Comparison of ENCODE assay signal across 22 mouse cellular contexts in the genomic region with DNA sequence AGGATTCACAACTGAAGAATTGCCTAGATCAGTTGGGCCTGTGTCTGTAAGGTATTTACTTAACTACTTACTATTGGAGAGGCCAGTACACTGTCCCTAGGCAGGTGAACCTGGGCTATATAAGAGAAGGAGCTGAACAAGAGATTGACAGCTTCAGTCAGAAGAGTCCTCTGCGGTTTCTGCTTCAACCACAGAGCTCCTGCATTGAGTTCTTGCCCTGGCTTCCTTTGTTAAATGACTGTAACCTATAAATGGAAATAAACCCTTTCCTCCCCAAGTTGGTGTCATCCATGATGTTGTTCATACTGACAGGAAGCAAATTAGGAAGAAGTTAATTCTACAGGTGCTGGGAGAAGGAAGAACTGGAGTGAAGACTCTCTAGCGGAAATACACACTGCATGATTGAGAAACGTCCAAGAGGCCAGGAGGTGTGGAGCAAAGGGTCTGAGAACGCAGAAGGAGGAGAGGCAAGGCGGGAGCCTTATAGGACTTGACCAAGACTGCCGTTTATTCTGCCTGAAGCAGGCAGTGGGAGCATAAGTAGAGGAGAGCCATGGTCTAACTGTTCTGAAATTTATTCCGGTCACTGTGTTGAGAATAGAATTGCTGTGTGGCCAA. TPM values are rescaled to one million over a fixed set of nuclear protein-coding genes. Genes with fewer than 3 reads are reported as not detected.
DNase-seq lines count a peak whose midpoint lies in the region; ATAC-seq and TF ChIP-seq lines count a peak whose summit lies in the region.
"Had no signal": no experiment of that assay in that cellular context is flagged by ENCODE, and none has a peak within 500 bp of the region (broad histone marks: within the 10 kb centered on the region; RNA-seq: fewer than 3 reads in every experiment).

No protein-coding gene starts in this region.

- H3K4me1 ChIP-seq in forebrain, postnatal 0 days (ENCODE audit: insufficient read depth): no peaks in the 10 kb centered on the region
- H3K4me1 ChIP-seq: embryonic facial prominence, embryonic 12.5 days; forebrain, embryonic 13.5 days; heart, embryonic 12.5 days; hindbrain, embryonic 15.5 days; kidney, embryonic 15.5 days had no signal

- H3K4me3 ChIP-seq in forebrain, postnatal 0 days (ENCODE audit: low read depth, low read length): no peak overlapping the region
- H3K4me3 ChIP-seq: embryonic facial prominence, embryonic 12.5 days; erythroblast, embryonic 14.5 days; forebrain, embryonic 13.5 days; heart, embryonic 12.5 days; hindbrain, embryonic 15.5 days; kidney, embryonic 15.5 days had no signal

- no peaks in the 10 kb centered on the region for H3K27me3 ChIP-seq in forebrain, postnatal 0 days (ENCODE audit: insufficient read depth, low read length)
- H3K27me3 ChIP-seq: CH12.LX; embryonic facial prominence, embryonic 12.5 days; forebrain, embryonic 13.5 days; heart, embryonic 12.5 days; hindbrain, embryonic 15.5 days; kidney, embryonic 15.5 days had no signal

- H3K9ac ChIP-seq in forebrain, postnatal 0 days: no peak overlapping the region
- H3K9ac ChIP-seq: embryonic facial prominence, embryonic 12.5 days; forebrain, embryonic 13.5 days; heart, embryonic 12.5 days; hindbrain, embryonic 15.5 days; kidney, embryonic 15.5 days had no signal

- no peak overlapping the region for H3K27ac ChIP-seq in forebrain, postnatal 0 days (ENCODE audit: low read depth, low read length)
- H3K27ac ChIP-seq: embryonic facial prominence, embryonic 12.5 days; forebrain, embryonic 13.5 days; hindbrain, embryonic 15.5 days; kidney, embryonic 15.5 days had no signal

- no peaks in the 10 kb centered on the region for H3K36me3 ChIP-seq in forebrain, postnatal 0 days (ENCODE audit: insufficient read depth)
- H3K36me3 ChIP-seq: embryonic facial prominence, embryonic 12.5 days; heart, embryonic 12.5 days; hindbrain, embryonic 15.5 days; kidney, embryonic 15.5 days had no signal

- TF ChIP-seq CTCF in forebrain, postnatal 0 days (IDR thresholded peaks at IDR 0.05; ENCODE audit: low read depth): no peak

- H3K4me2 ChIP-seq in forebrain, postnatal 0 days (ENCODE audit: low read depth): no peak overlapping the region
- H3K4me2 ChIP-seq: embryonic facial prominence, embryonic 12.5 days; forebrain, embryonic 13.5 days; heart, embryonic 12.5 days; hindbrain, embryonic 15.5 days; kidney, embryonic 15.5 days had no signal

- no peaks in the 10 kb centered on the region for H3K9me3 ChIP-seq in forebrain, postnatal 0 days (ENCODE audit: low read length)
- H3K9me3 ChIP-seq: embryonic facial prominence, embryonic 12.5 days; forebrain, embryonic 13.5 days; heart, embryonic 12.5 days; hindbrain, embryonic 15.5 days; kidney, embryonic 15.5 days had no signal

- 86% methylated on average over 7 of the region's 7 CpGs for WGBS in forebrain, postnatal 0 days

- DNase-seq in frontal cortex, adult 2 months (ENCODE audit: extremely low spot score in 1 of 2, low spot score in 1 of 2): no peak
- DNase-seq in thymus, postnatal 14 days: peak; percentile 65
- DNase-seq in forebrain, postnatal 0 days: no peak
- DNase-seq in kidney, postnatal 14 days: no peak
- DNase-seq in adrenal gland, postnatal 10 days: no peak
- DNase-seq: cerebellum, adult 8-10 months; heart, postnatal 14 days; layer of hippocampus, postnatal 36 days; liver; lung, postnatal 14 days; retina, postnatal 1 day had no signal

- peak; percentile 53; the same call in 1 of the 2 replicates for ATAC-seq in frontal cortex, adult (ENCODE audit: low TSS enrichment)
- ATAC-seq in activated CD4-positive, CD25-positive, alpha-beta regulatory T cell, adult 4 months: peak; percentile 98
- ATAC-seq in megakaryocyte progenitor cell, adult 5-6 weeks (replicated peaks; ENCODE audit: poor library complexity): peak; percentile 65
- no peak for ATAC-seq in forebrain, postnatal 0 days
- ATAC-seq: forebrain, embryonic 13.5 days; intestine, postnatal 0 days had no signal

RNA-seq across cellular contexts. Expression of gene Creb1, which starts 23.9 kb away (rescaled TPM):
- polyA plus RNA-seq in frontal cortex, adult 2 months (2012; rRNA removed): 17.4 and 17.5 TPM in 2 replicates
- 10 to 100 TPM; 52.4 to 53.1 TPM for polyA plus RNA-seq in activated CD4-positive, CD25-positive, alpha-beta regulatory T cell, adult 4 months (2017; shearing (Covaris generic))
- 67.4 and 77.9 TPM in 2 replicates for total RNA-seq in megakaryocyte progenitor cell, adult 5-6 weeks (2015)
- 65.6 and 69.7 TPM in 2 replicates for total RNA-seq in megakaryocyte progenitor cell, adult 5-6 weeks (2017)
- 43.7 and 75.3 TPM in 2 replicates for total RNA-seq in forebrain, postnatal 0 days (2014; rRNA removed)
- polyA plus RNA-seq in forebrain, postnatal 0 days (2015; fragmentation: Nextera tagmentation; extraction: Ambion mirVana): 11.7 and 14.8 TPM in 2 replicates
- total RNA-seq in adrenal gland, postnatal 10 days (2021): 10 to 100 TPM; 35.2 to 43.6 TPM
